Mouse (Mus musculus): ENCODE measurements around the gene Lhb. TPM values are rescaled to one million over a fixed set of nuclear protein-coding genes. Genes with fewer than 3 reads are reported as not detected.

Lhb gene
- total and polyA plus RNA-seq, 3 experiments = 0.84 TPM; not detected in 2

DNA sequence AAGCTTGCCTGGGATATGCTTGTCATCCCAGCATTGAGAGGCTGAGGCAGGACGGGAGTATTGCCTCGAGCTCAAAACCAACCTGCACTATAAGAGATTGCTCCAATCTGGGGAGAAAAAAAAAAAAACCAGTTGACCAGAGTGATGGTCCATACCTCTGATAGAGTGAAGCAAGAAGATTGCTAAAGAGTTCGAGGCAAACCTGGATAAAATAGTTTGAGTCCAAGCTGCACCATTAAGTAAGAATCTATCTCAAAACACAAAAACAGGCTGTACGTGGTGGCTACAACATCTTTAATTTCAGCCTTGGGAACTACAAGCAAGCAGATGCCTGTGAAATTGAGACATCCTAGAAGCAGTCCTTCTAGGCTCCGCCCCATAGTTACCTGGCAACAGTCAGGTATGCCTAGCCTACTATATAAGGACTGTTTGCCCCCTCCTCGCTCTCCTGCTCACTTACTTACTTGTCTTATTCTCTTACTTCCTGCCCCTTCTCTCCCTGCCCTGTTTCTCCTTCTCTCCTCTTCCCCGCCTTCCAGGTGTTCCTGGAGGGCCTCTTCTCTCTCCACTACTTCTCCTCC, 46.6 kb downstream of the Lhb start:
- Histone ChIP-seq H3K27me3 (ENCODE audit: control insufficient read depth, insufficient read depth, low read length) (no peaks in the 10 kb centered on the region), H3K4me3 (peak overlapping the region; percentile 92), H3K27ac (peak overlapping the region; percentile 86), H3K36me3 (ENCODE audit: control insufficient read depth, insufficient read depth, low read length) (no peaks in the 10 kb centered on the region), H3K79me2 (replicated peaks; ENCODE audit: control insufficient read depth, insufficient read depth, low read length) (no peaks in the 10 kb centered on the region), H3K9ac (ENCODE audit: low read depth, low read length) (peak overlapping the region; percentile 61; the same call in 1 of the 2 replicates), H3K4me1 (ENCODE audit: control insufficient read depth, insufficient read depth, low read length) (0 out of 2 replicates have a peak, but pooled peaks cover 3% of the 10 kb centered on the region)
- intact Hi-C loops (cut with DNase I) = loop anchor here (10.0 kb wide), 1 partner anchor 338 kb away; no protein-coding TSS in a partner anchor
- no peak for DNase-seq
- TF ChIP-seq POLR2A (IDR thresholded peaks at IDR 0.05; ENCODE audit: insufficient read depth, low read depth, low read length) (no peak), EP300 (IDR thresholded peaks at IDR 0.05; ENCODE audit: insufficient read depth, low read depth, low read length) (no peak), CTCF (IDR thresholded peaks at IDR 0.05) (no peak)
- WGBS = 44% methylated on average over 7 of the region's 7 CpGs

DNA sequence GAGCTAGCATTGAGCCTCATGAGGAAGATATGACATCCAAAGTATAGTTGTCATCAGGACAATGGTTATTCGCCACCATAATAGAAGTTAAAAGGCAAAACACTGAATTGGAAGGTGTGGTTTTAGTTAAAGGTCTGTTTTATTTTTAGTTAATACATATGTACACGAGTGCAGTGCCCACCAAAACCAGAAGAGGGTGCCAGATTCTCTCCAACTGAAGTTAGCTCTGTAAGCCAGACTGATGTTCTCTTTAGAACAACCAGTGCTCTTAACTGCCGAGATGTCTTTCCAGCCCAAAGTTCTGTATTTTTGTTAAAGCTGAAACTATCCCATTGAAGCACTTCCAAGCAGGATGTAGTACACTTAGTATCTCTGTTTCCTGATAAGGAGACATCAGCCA, 50.2 kb downstream of the Lhb start:
- Histone ChIP-seq H3K4me1 (ENCODE audit: control insufficient read depth, insufficient read depth, low read length) (0 out of 2 replicates have a peak, but pooled peaks cover 2% of the 10 kb centered on the region), H3K9ac (ENCODE audit: low read depth, low read length) (no peak overlapping the region), H3K79me2 (replicated peaks; ENCODE audit: control insufficient read depth, insufficient read depth, low read length) (no peaks in the 10 kb centered on the region), H3K27me3 (ENCODE audit: control insufficient read depth, insufficient read depth, low read length) (no peaks in the 10 kb centered on the region), H3K27ac (no peak overlapping the region), H3K36me3 (ENCODE audit: control insufficient read depth, insufficient read depth, low read length) (no peaks in the 10 kb centered on the region), H3K4me3 (no peak overlapping the region)
- intact Hi-C loops (cut with DNase I) = no loop called here
- TF ChIP-seq EP300 (IDR thresholded peaks at IDR 0.05; ENCODE audit: insufficient read depth, low read depth, low read length) = no peak
- TF ChIP-seq CTCF (IDR thresholded peaks at IDR 0.05) = peak; percentile 96
- no peak for TF ChIP-seq POLR2A (IDR thresholded peaks at IDR 0.05; ENCODE audit: insufficient read depth, low read depth, low read length)
- DNase-seq = peak; percentile 70 to 79
- WGBS = 6% methylated on average over 3 of the region's 3 CpGs

Small RNA genes lying within 50 kb of the gene (microRNA-seq; reads per million reads assigned to microRNA genes)
- gene Gm22133 = 0 reads per million in 2 experiments

Other genes starting within 250 kb of the Lhb start
Only the 30 nearest of the 33 such genes appear.
- not detected for gene Ccdc155, start 215.9 kb upstream of the Lhb start, total RNA-seq (2021)
- 0.06 and 0.12 TPM in 2 replicates for gene Ccdc155, start 215.9 kb upstream of the Lhb start, polyA plus RNA-seq (2012; rRNA removed)
- gene Dkkl1, start 208.7 kb upstream of the Lhb start, total RNA-seq (2021) = not detected
- gene Dkkl1, start 208.7 kb upstream of the Lhb start, polyA plus RNA-seq (2012; rRNA removed) = 0.37 and 0.73 TPM in 2 replicates
- 10 to 100 TPM in 1 of 2 experiments, 1 to 10 TPM in 1; 6.2 to 10.8 TPM for gene Tead2, start 205.1 kb upstream of the Lhb start, total RNA-seq (2021)
- gene Tead2, start 205.1 kb upstream of the Lhb start, polyA plus RNA-seq (2012; rRNA removed) = 13.1 and 14.0 TPM in 2 replicates
- 1 to 10 TPM; 3.1 to 4.3 TPM for gene Cd37, start 181.7 kb upstream of the Lhb start, total RNA-seq (2021)
- 10.0 and 21.2 TPM in 2 replicates for gene Cd37, start 181.7 kb upstream of the Lhb start, polyA plus RNA-seq (2012; rRNA removed)
- gene Slc6a16, start 179.7 kb upstream of the Lhb start, total RNA-seq (2021) = not detected
- 0.15 TPM in 1 of 2 replicates, not detected in the other for gene Slc6a16, start 179.7 kb upstream of the Lhb start, polyA plus RNA-seq (2012; rRNA removed)
- not detected for gene Slc6a21, start 143.3 kb upstream of the Lhb start, total RNA-seq (2021)
- gene Slc6a21, start 143.3 kb upstream of the Lhb start, polyA plus RNA-seq (2012; rRNA removed) = 0.38 and 0.55 TPM in 2 replicates
- 10 to 100 TPM; 21.0 to 21.4 TPM for gene Trpm4, start 87.0 kb upstream of the Lhb start, total RNA-seq (2021)
- 38.7 and 40.9 TPM in 2 replicates for gene Trpm4, start 87.0 kb upstream of the Lhb start, polyA plus RNA-seq (2012; rRNA removed)
- gene Hrc, start 85.5 kb upstream of the Lhb start, total RNA-seq (2021) = 1,000 to 10,000 TPM in 1 of 2 experiments, 100 to 1,000 TPM in 1; 863 to 1,007 TPM
- 383 and 578 TPM in 2 replicates for gene Hrc, start 85.5 kb upstream of the Lhb start, polyA plus RNA-seq (2012; rRNA removed)
- gene Ppfia3, start 53.8 kb upstream of the Lhb start, total RNA-seq (2021) = under 1 TPM; 0.11 to 0.26 TPM
- 0.09 and 0.14 TPM in 2 replicates for gene Ppfia3, start 53.8 kb upstream of the Lhb start, polyA plus RNA-seq (2012; rRNA removed)
- gene Lin7b, start 50.2 kb upstream of the Lhb start, total RNA-seq (2021) = 1 to 10 TPM; 1.0 to 1.6 TPM
- gene Lin7b, start 50.2 kb upstream of the Lhb start, polyA plus RNA-seq (2012; rRNA removed) = 2.3 and 3.4 TPM in 2 replicates
- gene Snrnp70, start 25.1 kb upstream of the Lhb start, total RNA-seq (2021) = 10 to 100 TPM; 85.0 to 99.5 TPM
- gene Snrnp70, start 25.1 kb upstream of the Lhb start, polyA plus RNA-seq (2012; rRNA removed) = 117 and 151 TPM in 2 replicates
- 1 to 10 TPM; 5.9 to 6.0 TPM for gene Kcna7, start 15.2 kb upstream of the Lhb start, total RNA-seq (2021)
- 6.7 and 7.6 TPM in 2 replicates for gene Kcna7, start 15.2 kb upstream of the Lhb start, polyA plus RNA-seq (2012; rRNA removed)
- under 1 TPM; 0.11 to 0.50 TPM for gene Ntf5, start 7.1 kb upstream of the Lhb start, total RNA-seq (2021)
- 0.32 and 0.43 TPM in 2 replicates for gene Ntf5, start 7.1 kb upstream of the Lhb start, polyA plus RNA-seq (2012; rRNA removed)
- gene Gys1, start 14.0 kb downstream of the Lhb start, total RNA-seq (2021) = 100 to 1,000 TPM in 1 of 2 experiments, 10 to 100 TPM in 1; 96.9 to 115 TPM
- 111 and 135 TPM in 2 replicates for gene Gys1, start 14.0 kb downstream of the Lhb start, polyA plus RNA-seq (2012; rRNA removed)
- 10 to 100 TPM; 26.5 to 26.9 TPM for gene Ruvbl2, start 17.3 kb downstream of the Lhb start, total RNA-seq (2021)
- gene Ruvbl2, start 17.3 kb downstream of the Lhb start, polyA plus RNA-seq (2012; rRNA removed) = 32.7 and 33.5 TPM in 2 replicates
- gene Ftl1, start 39.1 kb downstream of the Lhb start, total RNA-seq (2021) = 100 to 1,000 TPM; 213 to 308 TPM
- gene Ftl1, start 39.1 kb downstream of the Lhb start, polyA plus RNA-seq (2012; rRNA removed) = 505 and 903 TPM in 2 replicates
- gene Bax, start 46.1 kb downstream of the Lhb start, total RNA-seq (2021) = 10 to 100 TPM; 21.9 to 25.9 TPM
- 46.6 and 47.2 TPM in 2 replicates for gene Bax, start 46.1 kb downstream of the Lhb start, polyA plus RNA-seq (2012; rRNA removed)
- gene Tulp2, start 61.1 kb downstream of the Lhb start, total RNA-seq (2021) = not detected
- 0.20 and 0.27 TPM in 2 replicates for gene Tulp2, start 61.1 kb downstream of the Lhb start, polyA plus RNA-seq (2012; rRNA removed)
- gene Gm45808, start 66.0 kb downstream of the Lhb start, total RNA-seq (2021) = 1 to 10 TPM; 4.8 to 8.1 TPM
- gene Gm45808, start 66.0 kb downstream of the Lhb start, polyA plus RNA-seq (2012; rRNA removed) = 1.6 and 2.5 TPM in 2 replicates
- gene Dhdh, start 68.0 kb downstream of the Lhb start, total RNA-seq (2021) = 1 to 10 TPM; 8.2 to 8.9 TPM
- gene Dhdh, start 68.0 kb downstream of the Lhb start, polyA plus RNA-seq (2012; rRNA removed) = 6.4 and 10.1 TPM in 2 replicates
- gene Nucb1, start 89.6 kb downstream of the Lhb start, total RNA-seq (2021) = 100 to 1,000 TPM; 132 to 152 TPM
- gene Nucb1, start 89.6 kb downstream of the Lhb start, polyA plus RNA-seq (2012; rRNA removed) = 158 and 177 TPM in 2 replicates
- 10 to 100 TPM; 27.3 to 29.6 TPM for gene Ppp1r15a, start 105.4 kb downstream of the Lhb start, total RNA-seq (2021)
- 20.9 and 36.0 TPM in 2 replicates for gene Ppp1r15a, start 105.4 kb downstream of the Lhb start, polyA plus RNA-seq (2012; rRNA removed)
- 1 to 10 TPM; 2.9 to 3.2 TPM for gene Plekha4, start 105.5 kb downstream of the Lhb start, total RNA-seq (2021)
- gene Plekha4, start 105.5 kb downstream of the Lhb start, polyA plus RNA-seq (2012; rRNA removed) = 6.7 and 7.2 TPM in 2 replicates
- under 1 TPM in 1 of 2 experiments, not detected in 1; 0.76 TPM for gene Hsd17b14, start 134.1 kb downstream of the Lhb start, total RNA-seq (2021)
- gene Hsd17b14, start 134.1 kb downstream of the Lhb start, polyA plus RNA-seq (2012; rRNA removed) = 0.45 and 0.47 TPM in 2 replicates
- 100 to 1,000 TPM; 219 to 306 TPM for gene Bcat2, start 149.3 kb downstream of the Lhb start, total RNA-seq (2021)
- gene Bcat2, start 149.3 kb downstream of the Lhb start, polyA plus RNA-seq (2012; rRNA removed) = 142 and 198 TPM in 2 replicates
- not detected for gene Fgf21, start 194.7 kb downstream of the Lhb start, total RNA-seq (2021)
- not detected in 2 replicates for gene Fgf21, start 194.7 kb downstream of the Lhb start, polyA plus RNA-seq (2012; rRNA removed)
- gene Fut1, start 196.5 kb downstream of the Lhb start, total RNA-seq (2021) = not detected
- 0.25 TPM in 1 of 2 replicates, not detected in the other for gene Fut1, start 196.5 kb downstream of the Lhb start, polyA plus RNA-seq (2012; rRNA removed)
- under 1 TPM; 0.26 to 0.27 TPM for gene Izumo1, start 201.0 kb downstream of the Lhb start, total RNA-seq (2021)
- gene Izumo1, start 201.0 kb downstream of the Lhb start, polyA plus RNA-seq (2012; rRNA removed) = 0.29 and 0.70 TPM in 2 replicates
- 10 to 100 TPM; 25.0 to 25.5 TPM for gene Rasip1, start 206.7 kb downstream of the Lhb start, total RNA-seq (2021)
- 30.5 and 30.9 TPM in 2 replicates for gene Rasip1, start 206.7 kb downstream of the Lhb start, polyA plus RNA-seq (2012; rRNA removed)
- gene Mamstr, start 219.2 kb downstream of the Lhb start, total RNA-seq (2021) = 1 to 10 TPM; 3.8 to 4.0 TPM
- 11.3 and 12.0 TPM in 2 replicates for gene Mamstr, start 219.2 kb downstream of the Lhb start, polyA plus RNA-seq (2012; rRNA removed)